Mouse (Mus musculus) ES-E14 (cell line): ENCODE data around the gene Eif4e. TPM values are rescaled to one million over a fixed set of nuclear protein-coding genes. Genes with fewer than 3 reads are reported as not detected.

Experiments used
- DNase-seq: peaks from one replicate; pipeline ENCODE4 v3.0.0-alpha.2; 2013; ENCODE audit warnings: low read depth, low spot score
- H3K27ac ChIP-seq: 2 replicates; pipeline ENCODE4 v1.5.1; 2012; ENCODE audit warnings: low read depth, mild to moderate bottlenecking, low read length, moderate library complexity, mixed read lengths; ENCODE audit not compliant: poor library complexity, insufficient read depth, severe bottlenecking
- H3K36me3 ChIP-seq: 2 replicates; pipeline ENCODE4 v1.6.1; 2012; ENCODE audit warnings: mild to moderate bottlenecking, low read length, moderate library complexity, mixed read lengths; ENCODE audit not compliant: control insufficient read depth, poor library complexity, insufficient read depth, severe bottlenecking
- H3K4me1 ChIP-seq, 2 experiments: fragments of 150-350 bp in 1 of 2; sonication (generic) in 1 of 2; 2 replicates each; pipeline ENCODE4 v1.6.1; 2012; ENCODE audit warnings: low read length in 2 of 2, mild to moderate bottlenecking in 1 of 2, mixed read lengths in 1 of 2; ENCODE audit not compliant: control insufficient read depth in 2 of 2, insufficient read depth in 2 of 2, poor library complexity in 1 of 2
- H3K4me3 ChIP-seq, 2 experiments: fragments of 150-350 bp in 1 of 2; sonication (generic) in 1 of 2; 2 replicates each; pipeline ENCODE4 v1.5.1; 2012; ENCODE audit warnings: low read length in 2 of 2, low read depth in 1 of 2, mild to moderate bottlenecking in 1 of 2, mixed read lengths in 1 of 2; ENCODE audit not compliant: insufficient read depth in 1 of 2, poor library complexity in 1 of 2, severe bottlenecking in 1 of 2
- H3K9ac ChIP-seq: 2 replicates; pipeline ENCODE4 v1.6.1; 2012; ENCODE audit warnings: low read depth, mild to moderate bottlenecking, low read length, mixed read lengths; ENCODE audit not compliant: poor library complexity, insufficient read depth, severe bottlenecking
- H3K9me3 ChIP-seq: fragments of 150-350 bp; sonication (generic); 2 replicates; pipeline ENCODE4 v1.6.1; 2012; ENCODE audit warnings: low read depth, mild to moderate bottlenecking, low read length; ENCODE audit not compliant: control insufficient read depth, insufficient read depth
- CHD2 ChIP-seq: IDR thresholded peaks from 2 replicates; pipeline ENCODE4 v1.6.1; 2014; ENCODE audit warnings: mild to moderate bottlenecking, low read depth, low read length, inconsistent platforms
- HCFC1 ChIP-seq: IDR thresholded peaks from 2 replicates; pipeline ENCODE4 v1.6.1; 2012; ENCODE audit warnings: low read length, inconsistent platforms, borderline replicate concordance; ENCODE audit not compliant: insufficient read depth
- MAFK ChIP-seq: IDR thresholded peaks from 2 replicates; pipeline ENCODE4 v1.6.1; 2014; ENCODE audit warnings: mild to moderate bottlenecking, low read depth, low read length, inconsistent platforms; ENCODE audit not compliant: insufficient read depth
- ZC3H11A ChIP-seq: IDR thresholded peaks from 2 replicates; pipeline ENCODE4 v1.6.1; 2012; ENCODE audit warnings: low read depth, mild to moderate bottlenecking, inconsistent platforms, low read length, borderline replicate concordance
- ZNF384 ChIP-seq: IDR thresholded peaks from 2 replicates; pipeline ENCODE4 v1.6.1; 2012; ENCODE audit warnings: low read depth, low read length, inconsistent platforms
- in situ Hi-C, 2 experiments: fragments of 600-800 bp; cut with MboI; formaldehyde crosslinking; loops; one replicate each; pipeline ENCODE4 v1.15.1; 2025; ENCODE audit warnings: low sequenced_read_pairs in 2 of 2, inconsistent platforms in 1 of 2; ENCODE audit not compliant: unreplicated experiment in 2 of 2
- total RNA-seq: library from RNA; depleted of rRNA; stranded (reverse); fragments of 300-350 nt; gene quantifications from 2 replicates; pipeline ENCODE4 v1.2.3, GENCODE M21; 2012

Eif4e gene
- total RNA-seq, 1 experiment, result 235 TPM

DNA sequence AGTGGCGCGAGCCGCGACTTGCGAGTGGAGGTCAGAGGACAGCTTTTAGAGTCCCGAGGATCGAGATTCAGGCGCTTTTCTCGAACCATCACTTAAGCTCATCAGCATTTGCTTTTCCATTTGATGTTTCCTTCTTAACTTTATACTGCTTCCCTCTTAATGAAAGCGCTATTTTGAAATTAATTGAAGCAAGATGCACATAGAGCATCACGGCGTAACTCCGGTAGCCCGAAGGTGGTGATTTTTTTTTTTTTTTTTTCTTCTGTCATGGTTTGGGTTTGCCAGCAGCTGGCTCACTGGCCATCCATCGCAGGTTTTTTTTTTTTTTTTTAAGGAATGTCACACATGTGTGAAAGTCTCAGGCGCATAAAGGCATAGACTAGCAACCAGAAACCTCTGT lies 2.3 kb downstream of the Eif4e start:
- peak overlapping the region; percentile 80 to 99 for H3K4me3 ChIP-seq
- no peak for DNase-seq
- peaks cover 6% of the 10 kb centered on the region; the same call in 1 of the 2 replicates for H3K36me3 ChIP-seq
- TF ChIP-seq ZNF384 (peak; percentile 81), CHD2 (no peak)
- H3K9ac ChIP-seq, result peak overlapping the region; percentile 99; the same call in 1 of the 2 replicates
- peaks cover 0 to 10% of the 10 kb centered on the region in 2 experiments; a peak in 2 of 4 replicates for H3K4me1 ChIP-seq
- in situ Hi-C loops, result no loop called here
- H3K9me3 ChIP-seq, result no peaks in the 10 kb centered on the region
- no peak overlapping the region for H3K27ac ChIP-seq

DNA sequence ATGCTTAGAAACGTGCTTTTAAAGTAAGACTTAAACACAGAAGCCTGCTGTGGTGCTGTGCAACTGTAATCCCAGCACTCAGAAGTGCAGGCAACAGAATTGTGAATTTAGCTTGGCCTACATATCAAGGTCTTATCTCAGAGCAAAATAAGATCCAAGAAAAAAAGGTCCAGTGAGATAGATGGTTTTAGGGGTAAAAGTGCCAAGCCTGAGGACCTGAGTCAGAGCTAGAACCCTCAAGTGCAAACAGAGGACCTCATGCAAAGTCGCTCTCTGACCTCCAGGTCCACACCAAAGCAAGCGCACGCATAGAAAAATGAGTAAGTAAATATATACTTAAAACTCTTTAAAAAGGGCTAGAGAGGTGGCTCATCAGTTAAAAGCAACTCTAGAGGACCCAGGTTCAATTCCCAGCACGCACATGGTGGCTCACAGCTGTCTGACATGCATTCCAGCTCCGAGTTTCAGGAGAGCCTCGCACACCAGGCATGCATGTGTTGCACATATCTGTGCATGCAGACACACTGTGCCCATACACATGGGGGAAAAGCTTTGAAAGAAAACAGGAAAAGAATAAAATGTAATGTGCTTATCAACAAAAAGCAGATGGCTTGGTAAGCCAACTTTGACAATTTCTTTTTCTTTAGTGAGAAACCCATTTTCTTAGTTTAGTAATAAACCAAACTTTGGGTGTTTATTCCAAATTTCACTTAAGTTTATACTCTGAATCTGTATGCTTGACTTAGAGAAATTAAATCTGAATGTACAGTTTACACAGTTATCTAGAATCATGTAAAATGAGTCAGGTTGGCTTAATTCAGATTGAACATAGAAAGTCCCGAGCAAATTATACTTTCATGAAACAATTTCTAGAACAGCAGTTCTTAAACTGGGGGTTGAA lies 4.8 kb downstream of the Eif4e start:
- Histone ChIP-seq H3K27ac (no peak overlapping the region), H3K9me3 (no peaks in the 10 kb centered on the region), H3K4me3 (peak overlapping the region in 1 of 2 experiments; percentile 32; a peak in 1 of 4 replicates), H3K4me1 (peaks cover 0 to 10% of the 10 kb centered on the region in 2 experiments; a peak in 2 of 4 replicates), H3K36me3 (peaks cover 6% of the 10 kb centered on the region; the same call in 1 of the 2 replicates), H3K9ac (no peak overlapping the region)
- no peak for DNase-seq
- in situ Hi-C loops, result no loop called here
- no peak for TF ChIP-seq ZC3H11A
- no peak for TF ChIP-seq MAFK

DNA sequence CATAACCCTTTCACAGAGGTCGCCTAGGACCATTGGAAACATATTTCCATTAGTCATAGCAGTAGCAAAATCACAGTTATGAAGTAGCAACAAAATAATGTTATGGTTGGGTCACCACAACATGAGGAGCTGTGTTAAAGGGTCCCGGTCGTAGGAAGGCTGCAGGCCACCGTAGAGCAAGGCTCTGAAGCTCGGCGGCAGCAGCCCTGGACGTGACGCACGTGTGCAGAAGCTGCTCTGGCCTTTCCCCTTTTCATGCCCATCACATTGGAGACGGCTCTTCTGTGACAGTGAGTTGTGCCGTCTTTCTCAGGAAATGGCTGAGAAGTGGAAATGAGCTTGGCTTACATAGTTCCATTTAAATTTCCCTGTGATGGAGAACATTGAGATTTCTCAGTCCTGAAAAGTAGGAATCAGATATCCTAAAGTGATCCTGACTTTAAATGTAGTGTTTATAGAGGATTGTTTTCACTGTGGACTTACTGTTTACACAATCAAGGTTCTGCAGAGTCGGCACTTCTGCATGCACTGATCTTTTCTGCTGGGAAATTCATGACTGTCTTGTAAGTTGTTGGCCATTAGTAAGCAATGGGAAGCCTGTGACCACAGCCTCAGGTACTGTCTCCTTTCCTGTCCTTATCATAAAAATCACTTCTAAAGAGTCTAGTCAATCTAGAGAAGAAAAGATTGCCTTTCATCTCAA lies 5.7 kb downstream of the Eif4e start:
- Histone ChIP-seq H3K27ac (no peak overlapping the region), H3K36me3 (peaks cover 6% of the 10 kb centered on the region; the same call in 1 of the 2 replicates), H3K4me3 (peak overlapping the region in 1 of 2 experiments; percentile 32; a peak in 1 of 4 replicates), H3K9ac (no peak overlapping the region), H3K4me1 (peaks cover 0 to 10% of the 10 kb centered on the region in 2 experiments; a peak in 2 of 4 replicates), H3K9me3 (no peaks in the 10 kb centered on the region)
- DNase-seq, result no peak
- in situ Hi-C loops, result no loop called here
- no peak for TF ChIP-seq HCFC1
- peak; percentile 49; the same call in 1 of the 2 replicates for TF ChIP-seq MAFK

DNA sequence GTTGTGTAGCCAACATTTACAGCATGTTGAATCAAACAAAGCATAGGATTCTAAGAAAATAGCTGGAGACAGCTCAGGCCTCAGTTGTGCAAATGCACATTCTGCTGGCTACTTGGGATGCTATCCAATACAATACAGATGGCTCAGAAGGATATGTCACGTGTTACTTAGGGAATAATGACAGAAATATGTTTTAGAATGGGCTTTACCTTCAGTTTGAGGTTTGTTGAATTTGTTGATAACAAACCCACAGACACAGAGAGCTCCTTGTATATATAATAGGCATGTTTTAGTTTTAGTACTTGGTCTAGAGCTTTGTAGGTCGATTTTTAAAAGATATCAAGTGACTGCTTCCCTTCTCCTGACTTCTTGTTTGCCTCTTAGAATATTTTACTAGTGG lies 6.8 kb downstream of the Eif4e start:
- in situ Hi-C loops, result no loop called here
- TF ChIP-seq HCFC1 (no peak), ZNF384 (no peak), CHD2 (no peak)
- Histone ChIP-seq H3K9ac (no peak overlapping the region; the same call in 1 of the 2 replicates), H3K27ac (no peak overlapping the region), H3K9me3 (no peaks in the 10 kb centered on the region), H3K36me3 (peaks cover 6% of the 10 kb centered on the region; the same call in 1 of the 2 replicates), H3K4me3 (no peak overlapping the region), H3K4me1 (peaks cover 0 to 10% of the 10 kb centered on the region in 2 experiments; a peak in 2 of 4 replicates)
- no peak for DNase-seq
